In the genomic region with DNA sequence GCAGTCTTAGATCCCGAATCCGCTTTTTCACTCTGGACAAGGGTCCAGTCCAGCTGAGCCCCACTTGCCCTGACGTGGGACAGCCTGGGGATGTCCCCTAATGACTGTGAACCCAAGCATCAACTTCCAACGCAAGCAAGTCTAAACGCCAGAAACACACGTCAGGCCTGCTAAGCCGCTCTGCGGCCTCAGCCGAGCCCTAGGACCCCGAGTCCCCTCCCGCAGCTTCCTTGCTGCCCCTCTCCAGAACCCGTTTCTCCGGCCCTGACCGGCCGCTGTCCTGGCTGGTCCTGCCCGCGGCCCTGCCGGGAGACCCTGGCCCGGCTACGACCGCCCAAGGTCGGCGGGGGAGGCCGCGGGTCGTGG, we compare ENCODE assay signal across 8 mouse cellular contexts. TPM values are rescaled to one million over a fixed set of nuclear protein-coding genes. Genes with fewer than 3 reads are reported as not detected.
DNase-seq lines count a peak whose midpoint lies in the region; ATAC-seq and TF ChIP-seq lines count a peak whose summit lies in the region.

No protein-coding gene starts in this region.

- no peaks in the 10 kb centered on the region for H3K9me3 ChIP-seq in hindbrain, embryonic 13.5 days
- H3K9me3 ChIP-seq in liver, postnatal 0 days (ENCODE audit: low read length) = no peaks in the 10 kb centered on the region

- TF ChIP-seq POLR2A in small intestine, adult 2 months (IDR thresholded peaks at IDR 0.05; ENCODE audit: low read depth, low read length) = no peak

- DNase-seq in ovary, postnatal 14 days (ENCODE audit: low spot score) = peak; percentile 29
- no peak for DNase-seq in ovary, adult 18-20 months (ENCODE audit: low spot score)
- peak; percentile 59 for DNase-seq in embryo, embryonic 10.5 days (ENCODE audit: low spot score)
- DNase-seq in liver, postnatal 0 days = no peak
- no peak for DNase-seq in layer of hippocampus, adult 11-12 months (ENCODE audit: low spot score)
- DNase-seq in cerebellum, adult 11 months = no peak

- H3K4me1 ChIP-seq in hindbrain, embryonic 13.5 days (replicated peaks) = peaks cover 12% of the 10 kb centered on the region
- peaks cover 13% of the 10 kb centered on the region for H3K4me1 ChIP-seq in liver, postnatal 0 days (ENCODE audit: insufficient read depth)
- H3K4me1 ChIP-seq in small intestine, adult 2 months (ENCODE audit: control insufficient read depth, insufficient read depth, insufficient read length, low read length) = peaks cover 3% of the 10 kb centered on the region; the same call in 1 of the 2 replicates

- no peak for TF ChIP-seq EP300 in liver, postnatal 0 days (IDR thresholded peaks at IDR 0.05; ENCODE audit: low read depth)

- peak overlapping the region; percentile 98 for H3K9ac ChIP-seq in hindbrain, embryonic 13.5 days
- peak overlapping the region; percentile 98 for H3K9ac ChIP-seq in liver, postnatal 0 days (replicated peaks)

- no peaks in the 10 kb centered on the region for H3K27me3 ChIP-seq in hindbrain, embryonic 13.5 days
- no peaks in the 10 kb centered on the region for H3K27me3 ChIP-seq in liver, postnatal 0 days (ENCODE audit: insufficient read depth, low read length)
- no peaks in the 10 kb centered on the region for H3K27me3 ChIP-seq in small intestine, adult 2 months (ENCODE audit: control insufficient read depth, insufficient read depth, low read length)

- WGBS in hindbrain, embryonic 13.5 days = 1% methylated on average over 26 of the region's 26 CpGs
- WGBS in liver, postnatal 0 days (ENCODE audit: insufficient replicate concordance) = 2% methylated on average over 26 of the region's 26 CpGs
- WGBS in small intestine, adult 2 months = 2% methylated on average over 26 of the region's 26 CpGs

- H3K27ac ChIP-seq in hindbrain, embryonic 13.5 days = peak overlapping the region; percentile 77
- H3K27ac ChIP-seq in liver, postnatal 0 days (ENCODE audit: low read depth) = peak overlapping the region; percentile 93
- H3K27ac ChIP-seq in small intestine, adult 2 months (ENCODE audit: insufficient read depth, low read depth, low read length) = peak overlapping the region; percentile 91

- ATAC-seq in hindbrain, embryonic 13.5 days (ENCODE audit: low FRiP score) = peak; percentile 81
- ATAC-seq in liver, postnatal 0 days = peak; percentile 59

- H3K36me3 ChIP-seq in hindbrain, embryonic 13.5 days = no peaks in the 10 kb centered on the region
- no peaks in the 10 kb centered on the region for H3K36me3 ChIP-seq in liver, postnatal 0 days (replicated peaks; ENCODE audit: insufficient read depth, low read length)
- no peaks in the 10 kb centered on the region for H3K36me3 ChIP-seq in small intestine, adult 2 months (ENCODE audit: control insufficient read depth, insufficient read depth, low read length)

- H3K4me3 ChIP-seq in hindbrain, embryonic 13.5 days = peak overlapping the region; percentile 93
- H3K4me3 ChIP-seq in liver, postnatal 0 days (ENCODE audit: low read depth, low read length) = peak overlapping the region; percentile 87
- H3K4me3 ChIP-seq in small intestine, adult 2 months (ENCODE audit: low read depth, low read length) = peak overlapping the region; percentile 87

- no peak for TF ChIP-seq CTCF in liver, postnatal 0 days (IDR thresholded peaks at IDR 0.05; ENCODE audit: low read depth)
- TF ChIP-seq CTCF in small intestine, adult 2 months (IDR thresholded peaks at IDR 0.05; ENCODE audit: extremely low read depth, insufficient read length, insufficient replicate concordance, low read depth, low read length) = no peak

- H3K4me2 ChIP-seq in hindbrain, embryonic 13.5 days = peak overlapping the region; percentile 94
- H3K4me2 ChIP-seq in liver, postnatal 0 days (ENCODE audit: low read depth, low read length) = peak overlapping the region; percentile 90

RNA-seq across cellular contexts. Expression of gene Urgcp, which starts 21.6 kb away (rescaled TPM):
- 29.0 and 30.1 TPM in 2 replicates for polyA plus RNA-seq in hindbrain, embryonic 13.5 days (2015; fragmentation: Nextera tagmentation; extraction: Ambion mirVana)
- polyA plus RNA-seq in liver, postnatal 0 days (2015; fragmentation: Nextera tagmentation; extraction: Ambion mirVana) = 7.1 and 8.2 TPM in 2 replicates
- polyA plus RNA-seq in small intestine, adult 2 months (2012; rRNA removed) = 18.6 and 45.5 TPM in 2 replicates

RNA-seq across cellular contexts. Expression of gene Mrps24, which starts 25.1 kb away (rescaled TPM):
- polyA plus RNA-seq in hindbrain, embryonic 13.5 days (2015; fragmentation: Nextera tagmentation; extraction: Ambion mirVana) = 171 and 172 TPM in 2 replicates
- polyA plus RNA-seq in liver, postnatal 0 days (2015; fragmentation: Nextera tagmentation; extraction: Ambion mirVana) = 119 and 122 TPM in 2 replicates
- polyA plus RNA-seq in small intestine, adult 2 months (2012; rRNA removed) = 234 and 379 TPM in 2 replicates

RNA-seq across cellular contexts. Expression of gene Dbnl, which starts 47.7 kb away (rescaled TPM):
- 142 and 149 TPM in 2 replicates for polyA plus RNA-seq in hindbrain, embryonic 13.5 days (2015; fragmentation: Nextera tagmentation; extraction: Ambion mirVana)
- 31.7 and 36.6 TPM in 2 replicates for polyA plus RNA-seq in liver, postnatal 0 days (2015; fragmentation: Nextera tagmentation; extraction: Ambion mirVana)
- 60.0 and 109 TPM in 2 replicates for polyA plus RNA-seq in small intestine, adult 2 months (2012; rRNA removed)

Comparison
In these comparisons a context has a peak if more than half of its experiments do, and no peak if none do; other contexts are left out.
1. DNase-seq: peak in ovary, postnatal 14 days (single experiment) and embryo, embryonic 10.5 days (single experiment); none in ovary, adult 18-20 months (single experiment), liver, postnatal 0 days (single experiment), layer of hippocampus, adult 11-12 months (single experiment) and cerebellum, adult 11 months (single experiment).
2. Peak in every context shown above with its lines, with median percentiles within 50 percentile points of each other: H3K27ac ChIP-seq and H3K4me3 ChIP-seq.